Mouse (Mus musculus): ENCODE data around the gene Itsn1. TPM values are rescaled to one million over a fixed set of nuclear protein-coding genes. Genes with fewer than 3 reads are reported as not detected.

Itsn1 gene
- total RNA-seq, 1 experiment from 2014 or later = 39.3 TPM

DNA sequence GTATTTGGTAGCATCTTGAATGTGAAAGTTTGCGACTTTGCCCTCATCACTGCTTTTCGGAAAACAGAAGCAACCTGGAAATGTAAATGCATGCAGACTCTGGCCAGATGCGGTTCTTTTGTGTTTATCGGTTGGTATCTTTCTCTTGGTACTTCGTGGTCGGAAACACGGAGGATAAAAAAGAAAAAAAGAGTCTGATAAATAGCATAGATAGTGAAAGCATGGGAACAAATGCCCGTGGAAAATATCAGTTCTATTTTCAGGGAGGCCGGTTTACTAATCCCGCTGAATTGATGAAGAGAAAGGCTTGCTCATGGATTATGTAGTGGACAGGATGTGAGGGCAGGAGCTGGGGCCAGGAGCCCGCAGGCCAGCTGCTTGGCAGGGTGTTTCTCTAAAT lies 1.4 kb downstream of the Itsn1 start:
- no peak for DNase-seq

DNA sequence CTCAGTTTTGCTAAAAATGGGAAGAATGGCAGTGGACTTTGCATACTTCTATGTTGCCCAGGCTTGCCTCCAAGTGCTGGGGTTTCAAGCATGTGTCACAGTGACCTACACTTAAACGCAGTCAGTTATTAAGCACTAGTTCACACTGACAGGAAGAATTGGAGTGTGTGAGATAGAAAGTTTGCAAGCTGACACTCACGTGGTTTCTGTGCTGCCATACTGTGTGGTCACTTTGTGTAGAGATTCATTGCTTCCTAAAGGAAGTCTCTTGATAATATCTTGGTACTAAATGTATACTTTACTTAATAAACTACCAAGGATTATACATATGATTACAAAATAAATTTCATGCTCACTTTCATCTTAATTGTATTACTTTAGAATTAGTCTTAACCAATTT lies 3.7 kb downstream of the Itsn1 start:
- DNase-seq = no peak

DNA sequence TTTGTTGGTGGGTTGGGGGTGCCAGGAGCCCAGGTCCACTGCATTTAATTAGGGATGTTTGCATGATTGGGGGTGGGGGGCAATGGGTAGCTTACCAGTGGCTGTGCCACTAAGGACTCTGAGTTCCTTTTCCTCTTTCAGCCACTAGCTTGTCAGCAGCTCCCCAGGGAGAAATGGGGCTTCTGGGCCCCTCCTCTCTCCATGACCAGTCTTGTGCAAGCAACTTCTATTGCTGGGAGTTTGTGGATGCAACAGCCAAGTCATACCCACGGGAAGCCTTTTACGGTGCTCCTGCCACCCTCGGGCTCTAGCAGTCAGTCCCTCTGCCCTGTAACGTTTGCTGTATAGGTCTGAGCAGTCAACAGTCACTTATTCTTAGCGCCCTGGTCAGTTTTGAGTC lies 5.7 kb downstream of the Itsn1 start:
- DNase-seq = no peak

DNA sequence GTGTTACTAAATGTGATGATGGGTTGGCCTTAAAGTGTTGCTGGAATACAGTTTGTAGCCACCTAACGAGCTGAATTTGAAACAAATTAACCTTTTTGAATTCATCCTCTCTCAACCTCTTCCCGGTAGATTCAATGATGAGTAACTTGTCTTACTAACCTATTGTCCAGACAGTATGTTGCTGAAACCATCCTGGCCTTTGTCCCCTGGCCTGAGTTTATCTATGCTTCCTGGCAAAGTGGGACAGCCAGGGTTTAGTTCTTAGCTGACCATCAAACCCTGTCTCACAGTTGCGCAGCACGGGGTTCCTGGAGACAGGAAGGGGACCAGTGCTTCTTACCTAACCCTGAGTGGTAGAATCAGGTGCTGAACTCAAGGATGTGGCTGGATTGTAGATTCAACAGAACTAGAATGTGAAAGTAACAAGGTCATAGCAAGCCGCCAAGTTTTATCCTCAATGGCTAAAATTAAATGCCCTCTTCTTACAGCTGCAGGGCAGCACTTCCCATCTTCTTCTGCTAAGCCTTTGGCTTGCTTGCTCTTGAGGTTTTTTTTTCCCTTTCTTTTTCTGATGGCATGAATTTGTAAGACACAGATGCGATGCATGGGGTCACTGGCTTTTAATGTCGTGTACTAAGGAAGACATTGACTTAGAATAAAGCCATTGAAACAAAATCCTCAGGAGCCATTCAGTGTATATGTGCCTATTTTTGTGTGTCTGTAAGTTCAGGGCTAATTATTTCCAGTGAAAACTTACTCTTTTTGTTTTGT lies 7.2 kb downstream of the Itsn1 start:
- no peak for DNase-seq

DNA sequence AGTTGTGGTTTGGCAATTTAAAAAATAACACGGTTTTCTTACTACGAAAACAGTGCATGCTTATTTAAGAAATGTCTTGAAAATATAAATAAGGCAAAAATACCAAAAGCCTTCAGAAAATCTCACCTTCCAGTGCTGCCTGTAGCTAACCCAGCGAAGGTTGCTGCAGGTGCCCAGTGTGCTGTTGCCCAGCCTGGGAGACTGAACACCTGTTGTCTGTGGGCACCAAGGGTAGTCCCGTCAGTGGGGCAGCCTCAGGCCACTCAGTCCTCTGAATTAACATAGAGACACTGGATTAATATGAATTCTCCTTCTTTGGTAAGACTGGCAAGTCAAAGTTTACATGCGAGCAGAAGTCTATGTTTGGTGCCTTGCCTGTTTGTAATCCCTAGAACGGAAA lies 9.4 kb downstream of the Itsn1 start:
- no peak for DNase-seq

DNA sequence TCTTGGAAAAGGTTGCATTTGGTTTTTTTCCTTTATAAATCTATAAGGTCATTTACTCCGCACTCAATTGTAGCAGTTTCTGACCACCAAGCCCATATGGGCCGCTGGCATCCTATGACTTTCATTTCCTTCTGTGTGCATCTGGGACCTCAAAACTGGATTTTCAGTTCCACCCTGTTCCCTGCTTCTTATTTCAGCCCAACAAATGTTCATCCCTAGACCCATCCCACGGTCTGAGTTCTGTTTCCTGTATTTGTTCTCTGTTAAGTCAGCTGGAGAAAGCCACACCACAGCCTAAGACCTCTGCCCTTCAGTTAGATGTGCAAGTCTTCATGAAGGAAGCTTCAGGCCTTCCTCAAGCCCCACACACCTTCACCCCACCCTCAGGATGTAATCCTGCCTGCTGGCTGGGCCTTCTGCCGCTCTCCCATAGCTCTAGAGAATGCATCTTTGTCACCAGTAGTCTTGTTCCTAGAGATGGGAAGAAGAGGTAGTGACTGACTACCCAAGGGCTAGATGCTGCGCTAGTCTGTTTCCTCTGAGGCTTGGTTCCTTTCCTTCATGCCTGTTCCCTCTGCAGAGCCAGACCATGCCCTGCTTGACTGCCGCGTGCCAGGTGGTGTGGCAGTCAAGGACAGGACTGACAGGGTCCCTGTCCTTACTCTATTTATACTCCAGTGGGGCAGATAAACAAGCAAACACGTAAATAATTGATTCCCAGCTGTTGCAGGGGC lies 11.3 kb downstream of the Itsn1 start:
- DNase-seq = peak; percentile 18

DNA sequence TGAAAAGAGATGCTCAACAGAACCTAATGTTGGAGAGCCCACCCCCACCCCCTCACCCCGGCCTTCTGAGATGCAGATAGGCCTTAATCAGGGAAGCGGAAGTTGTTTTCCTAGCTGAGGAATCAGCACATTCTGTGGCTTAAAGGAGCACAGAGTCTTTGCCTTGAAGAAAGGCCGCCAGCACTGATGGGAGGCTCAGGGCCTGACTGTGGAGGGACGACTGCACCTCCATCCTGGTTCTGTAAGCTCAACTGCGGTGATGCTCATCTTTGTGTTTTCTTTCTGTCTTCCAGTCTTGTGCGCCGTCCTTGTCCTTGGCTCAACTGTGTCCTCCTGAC lies 11.8 kb downstream of the Itsn1 start:
- no peak for DNase-seq

DNA sequence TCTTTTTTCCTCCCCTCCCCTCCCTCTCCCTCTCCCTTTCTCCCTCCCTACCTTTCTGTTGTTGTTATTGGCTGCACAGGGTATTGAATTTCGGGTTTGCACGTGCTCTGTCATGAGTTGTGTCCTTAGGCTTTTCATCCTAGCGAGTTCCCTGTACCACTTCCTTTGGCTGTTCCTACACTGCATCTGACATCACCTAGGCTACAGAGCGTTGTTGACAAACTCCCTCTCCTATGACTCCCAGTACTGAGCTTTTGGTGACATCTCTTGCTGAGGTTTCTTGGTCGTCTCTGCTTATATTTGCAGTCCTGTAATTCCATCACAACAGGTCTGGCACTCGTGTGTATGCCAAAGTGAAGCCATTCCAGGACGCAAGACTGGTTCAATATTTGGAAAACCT lies 14.0 kb downstream of the Itsn1 start:
- DNase-seq = no peak

DNA sequence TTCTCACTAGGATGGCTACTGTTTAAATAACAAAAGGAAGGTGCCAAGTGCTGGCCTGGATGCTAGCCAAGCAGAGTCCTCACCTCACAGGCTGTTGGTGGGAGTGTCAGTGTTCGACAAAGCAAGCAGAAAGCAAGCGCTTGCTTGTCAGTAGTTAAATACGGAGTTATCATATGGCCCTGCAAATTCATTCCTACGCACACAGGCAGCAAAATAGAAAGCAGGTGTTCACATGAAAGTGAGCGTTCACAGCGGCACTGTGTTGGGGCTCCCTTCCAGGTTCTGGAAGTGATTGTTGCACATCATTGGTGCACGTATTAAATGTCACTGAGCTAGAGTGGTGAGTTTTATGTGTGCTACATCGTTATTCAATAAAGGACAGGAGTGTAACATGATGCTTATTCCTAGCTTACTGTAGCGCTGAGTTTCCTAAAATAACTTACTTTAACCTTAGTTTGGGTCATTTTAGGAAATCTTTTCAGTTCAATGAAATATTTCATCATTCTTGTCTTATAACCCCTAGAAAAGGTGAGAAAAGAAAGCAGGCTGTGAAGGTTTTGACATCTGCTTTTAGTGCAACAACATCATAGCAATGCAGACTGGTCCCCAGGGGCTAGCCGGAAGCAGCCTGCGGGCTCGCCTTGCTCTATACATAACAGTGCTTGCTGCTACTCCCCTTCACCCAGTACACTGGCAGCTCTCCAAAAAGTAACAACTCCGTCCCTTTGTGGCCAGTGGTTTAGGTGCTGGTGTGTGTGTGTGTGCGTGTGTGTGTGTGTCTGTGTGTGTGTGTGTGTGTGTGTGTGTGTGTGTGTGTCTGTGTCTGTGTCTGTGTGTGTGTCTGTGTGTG lies 17.2 kb downstream of the Itsn1 start:
- DNase-seq = no peak

DNA sequence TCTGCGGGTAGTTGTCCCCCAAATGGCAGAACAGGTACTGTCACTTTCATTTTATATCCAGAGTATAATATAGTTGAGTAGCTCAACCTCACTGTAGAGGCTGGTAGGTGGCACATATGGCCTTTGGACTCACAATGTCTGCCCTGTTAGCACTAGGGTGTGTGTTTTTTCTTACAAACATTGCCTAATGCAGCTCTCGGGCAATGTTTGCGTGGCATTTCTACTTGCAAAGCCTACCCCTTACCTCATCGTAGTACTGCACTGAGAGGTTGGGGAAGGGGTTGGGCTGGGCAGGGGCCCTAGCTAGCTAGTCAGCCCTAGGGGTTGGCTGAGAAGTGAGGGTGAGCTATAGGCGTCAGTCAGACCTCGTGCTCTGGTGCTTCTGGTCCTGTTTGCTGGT lies 18.5 kb downstream of the Itsn1 start:
- no peak for DNase-seq

DNA sequence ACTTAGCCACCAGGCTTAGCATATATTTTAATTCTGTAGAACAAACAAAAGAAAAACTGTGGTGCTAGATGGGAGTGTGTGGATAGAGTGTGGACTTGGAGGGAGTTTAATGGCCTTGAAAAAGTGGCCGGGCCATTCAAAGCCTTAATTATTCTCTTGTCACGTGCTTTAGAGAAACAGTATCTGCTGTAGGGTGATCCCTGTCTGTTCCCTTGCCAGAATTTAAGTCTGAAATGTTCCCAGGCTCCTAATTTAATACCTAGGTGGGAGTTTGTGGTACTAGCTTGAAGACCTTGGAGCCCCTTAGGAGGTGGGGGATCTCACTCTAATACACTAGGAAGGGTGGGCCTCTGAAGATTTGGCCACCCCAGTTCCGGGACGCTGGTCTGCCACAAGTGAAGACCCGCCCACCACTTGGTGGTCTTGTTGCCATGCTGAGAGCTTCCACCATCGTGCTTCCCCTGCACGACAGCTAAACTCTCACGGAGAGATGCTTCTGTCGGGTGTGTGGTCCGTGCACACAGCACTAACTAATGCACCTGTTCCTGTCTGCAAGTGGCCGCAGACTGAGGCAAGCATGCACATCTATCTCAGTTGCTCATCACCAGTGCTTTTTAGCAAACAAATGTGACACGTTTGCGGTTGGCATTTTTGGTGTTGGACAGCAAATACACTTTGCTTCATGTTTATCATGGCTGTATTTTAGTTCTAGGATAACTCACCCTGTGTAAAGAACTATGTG lies 22.7 kb downstream of the Itsn1 start:
- DNase-seq = no peak

DNA sequence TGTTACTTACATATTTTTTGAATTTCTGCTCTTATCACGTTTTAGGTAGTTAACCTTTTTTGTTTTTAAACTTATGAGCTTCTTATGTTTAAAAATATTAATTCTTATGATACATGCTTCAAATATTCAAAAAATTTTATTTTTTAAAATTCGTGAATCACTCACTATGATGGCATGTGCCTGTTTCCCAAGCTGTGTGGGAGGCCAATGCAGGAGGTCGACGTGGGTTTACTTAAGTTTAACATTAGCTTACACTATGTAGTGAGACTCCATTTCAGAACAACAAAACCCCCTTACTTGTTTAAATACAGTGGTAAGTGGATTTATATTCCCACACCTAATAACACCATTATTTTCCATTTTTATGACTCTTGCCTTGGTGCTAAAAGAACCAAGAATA lies 24.5 kb downstream of the Itsn1 start:
- DNase-seq = no peak

DNA sequence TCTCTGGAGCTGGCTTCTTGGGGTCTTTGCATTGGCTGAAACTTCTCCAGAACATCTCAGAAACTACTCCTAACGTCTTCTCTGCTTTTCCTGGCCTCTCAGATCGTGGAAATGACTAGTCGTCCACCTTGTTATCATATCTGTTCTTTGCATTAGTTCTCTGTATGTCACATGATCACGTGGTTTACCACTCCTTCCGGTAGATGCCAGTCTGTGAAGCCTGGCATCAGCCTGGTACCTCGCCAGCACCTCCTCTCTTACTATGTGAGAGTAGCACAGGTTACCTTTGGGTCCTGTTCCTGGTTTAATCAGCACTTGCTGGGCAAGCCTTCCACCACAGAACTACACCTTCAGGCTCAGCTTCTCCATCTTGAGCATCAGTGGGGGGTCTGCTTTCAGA lies 25.9 kb downstream of the Itsn1 start:
- no peak for DNase-seq

DNA sequence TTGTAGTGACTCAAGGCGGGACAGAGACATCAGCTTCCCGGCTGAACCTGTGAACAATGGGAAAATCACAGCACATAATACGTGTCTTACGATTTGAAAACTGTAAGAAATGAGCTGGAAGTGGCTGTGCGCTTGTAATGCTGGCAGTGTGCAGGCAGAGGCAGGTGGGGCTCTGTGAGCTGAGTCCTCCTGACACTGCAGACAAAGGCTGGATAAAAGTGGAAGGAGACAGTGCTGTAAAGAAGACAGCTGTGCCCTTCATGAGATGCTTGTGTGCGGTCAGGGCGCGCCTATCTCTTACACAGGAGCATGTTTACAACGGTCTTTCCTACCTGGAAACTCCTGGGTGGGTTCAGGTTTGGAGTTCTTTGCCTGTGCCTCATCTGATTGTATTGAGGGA lies 32.1 kb downstream of the Itsn1 start:
- no peak for DNase-seq

DNA sequence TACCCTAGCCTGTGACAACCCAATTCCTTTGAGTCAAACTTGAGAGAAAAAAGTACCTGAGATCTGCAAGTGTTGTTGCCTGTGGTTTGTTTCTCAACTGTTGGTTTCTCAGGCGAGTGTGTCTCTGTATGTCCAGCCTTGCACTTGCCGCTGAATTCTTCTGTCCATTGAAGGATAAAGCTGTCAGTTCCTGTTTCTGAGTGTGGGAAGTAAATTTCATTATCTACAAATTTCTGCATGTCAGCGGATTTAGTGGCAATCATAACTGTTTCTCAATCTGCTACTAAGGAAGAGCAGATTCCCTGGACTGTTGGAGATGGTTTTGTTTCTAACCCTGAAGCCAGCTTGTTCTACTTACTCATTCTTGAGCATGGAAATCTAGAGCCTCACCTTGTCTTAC lies 32.7 kb downstream of the Itsn1 start:
- DNase-seq = no peak

DNA sequence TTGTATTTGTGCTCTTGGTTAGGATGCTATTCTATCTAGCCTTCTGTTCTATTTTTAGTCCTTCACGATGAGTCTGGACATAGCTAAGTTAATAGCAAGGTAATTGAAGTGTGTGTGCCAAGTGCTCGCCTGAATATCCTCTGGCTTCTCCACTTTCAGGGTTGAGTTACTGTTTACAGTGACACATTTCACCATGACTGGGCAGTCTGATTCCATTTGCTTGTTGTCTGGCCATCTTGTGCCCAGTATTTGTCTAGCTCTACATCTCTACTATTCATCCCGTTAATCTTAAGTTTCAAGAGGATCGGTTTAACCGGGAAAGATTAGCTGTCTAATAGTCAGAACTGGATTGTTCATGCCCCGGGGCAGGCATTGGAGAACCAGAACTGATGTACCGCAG lies 33.4 kb downstream of the Itsn1 start:
- DNase-seq = no peak

DNA sequence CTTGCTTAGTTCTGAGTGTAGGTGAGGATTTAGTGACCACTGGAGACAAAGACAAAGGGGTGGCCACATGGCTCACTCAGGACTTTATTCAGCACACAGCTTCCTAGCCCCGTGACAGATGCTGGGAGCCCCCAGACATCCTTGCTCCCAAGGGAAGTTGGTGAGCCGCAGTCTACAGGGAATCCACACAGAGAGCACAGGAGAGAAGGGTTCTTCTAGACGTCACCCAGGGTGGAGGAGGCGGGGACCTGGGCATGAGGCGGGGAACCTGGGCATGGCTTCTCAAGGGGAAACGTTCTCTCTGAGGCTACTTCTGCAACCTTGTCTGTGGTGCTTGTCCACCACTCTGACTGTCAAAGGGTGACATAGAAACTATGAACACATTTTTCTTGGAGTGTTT lies 34.9 kb downstream of the Itsn1 start:
- DNase-seq = no peak

DNA sequence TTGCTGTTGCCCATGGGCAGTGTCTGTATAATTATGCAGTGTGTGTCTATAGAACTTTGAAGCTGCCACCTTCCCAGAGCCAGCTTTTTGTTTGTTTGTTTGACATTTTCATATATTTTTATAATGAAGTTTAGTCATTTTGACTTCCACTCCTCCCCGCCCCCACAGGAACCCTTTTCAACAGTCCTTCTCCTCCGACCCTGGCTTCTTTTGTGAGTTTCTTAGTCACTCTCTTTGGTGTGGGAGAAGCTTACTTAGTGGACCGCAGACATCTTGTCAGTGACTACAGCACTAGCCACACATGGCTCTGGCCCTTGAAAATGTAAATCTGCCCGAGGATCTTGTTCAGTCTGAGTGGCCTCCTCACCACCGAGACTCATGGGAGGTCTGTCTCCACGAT lies 35.3 kb downstream of the Itsn1 start:
- no peak for DNase-seq

DNA sequence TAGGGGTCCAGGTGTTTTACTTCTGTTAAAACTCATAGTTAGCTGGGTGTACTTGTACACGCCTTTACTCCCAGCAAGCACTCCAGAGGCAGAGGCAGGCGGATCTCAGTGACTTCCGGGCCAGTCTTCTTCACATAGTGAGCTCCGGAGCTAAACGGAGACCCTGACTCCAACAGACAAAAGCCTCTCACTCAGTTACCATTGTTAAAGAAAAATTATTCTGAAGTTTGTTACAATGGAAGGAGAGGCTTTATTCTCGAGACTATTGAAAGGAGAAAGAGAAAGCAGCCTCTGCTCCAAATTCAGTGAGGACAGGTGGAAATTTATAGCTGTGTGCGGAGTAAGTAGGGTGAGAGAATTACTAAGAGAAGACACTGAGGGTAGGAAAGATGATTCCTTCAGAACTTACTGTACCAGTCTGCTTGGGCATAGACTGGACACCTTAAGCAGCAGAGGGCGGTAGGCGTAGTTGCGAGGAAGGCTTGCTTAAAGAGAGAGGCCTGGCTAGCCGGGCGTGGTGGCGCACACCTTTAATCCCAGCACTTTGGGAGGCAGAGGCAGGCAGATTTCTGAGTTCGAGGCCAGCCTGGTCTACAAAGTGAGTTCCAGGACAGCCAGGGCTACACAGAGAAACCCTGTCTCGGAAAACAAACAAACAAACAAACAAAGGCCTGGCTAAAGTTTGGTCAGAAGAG lies 36.2 kb downstream of the Itsn1 start:
- no peak for DNase-seq

DNA sequence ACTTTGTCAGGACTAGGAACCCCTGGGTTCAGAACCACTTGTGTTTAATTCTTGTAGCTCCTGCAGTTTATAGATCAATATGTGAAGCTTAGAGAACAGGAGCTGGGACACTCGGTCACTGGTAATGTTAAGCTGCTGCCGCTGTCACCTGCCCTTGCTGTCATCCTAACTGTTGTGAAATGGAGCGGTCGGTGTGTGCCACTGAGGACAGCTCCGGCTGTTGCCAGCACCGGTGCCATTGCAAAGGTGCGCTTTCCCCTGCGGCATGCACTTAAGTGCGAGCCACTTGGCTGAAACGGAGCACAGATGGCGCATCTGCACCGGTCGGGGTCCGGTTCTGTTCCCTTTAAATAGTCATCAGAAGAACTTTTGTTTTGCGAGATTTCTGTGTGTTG lies 36.7 kb downstream of the Itsn1 start:
- no peak for DNase-seq

DNA sequence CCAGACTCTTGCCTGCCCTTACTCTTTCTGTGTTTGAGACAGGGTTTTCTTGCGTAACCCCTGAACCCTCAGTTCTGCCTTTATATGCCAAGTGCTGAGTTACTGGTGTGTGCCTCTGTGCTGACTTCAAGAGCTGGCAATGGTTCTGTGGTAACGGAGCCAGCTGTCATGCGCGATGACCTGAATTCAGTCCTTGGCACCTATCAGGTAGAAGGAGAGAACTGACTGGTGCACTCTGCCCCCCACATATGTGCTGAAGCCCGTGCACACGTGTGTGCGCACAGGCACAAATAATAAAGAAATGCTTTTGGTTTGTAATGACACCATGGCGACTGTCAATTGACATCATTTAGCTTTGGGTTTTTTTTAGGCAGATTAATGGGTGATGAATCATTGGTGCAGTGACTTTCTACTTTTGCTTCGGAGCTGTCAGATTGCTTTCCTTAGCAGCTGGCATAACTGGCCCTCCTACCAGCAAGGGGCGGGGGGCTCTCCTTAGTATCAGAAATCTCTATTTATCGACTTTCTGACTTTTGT lies 38.2 kb downstream of the Itsn1 start:
- peak; percentile 59 for DNase-seq

DNA sequence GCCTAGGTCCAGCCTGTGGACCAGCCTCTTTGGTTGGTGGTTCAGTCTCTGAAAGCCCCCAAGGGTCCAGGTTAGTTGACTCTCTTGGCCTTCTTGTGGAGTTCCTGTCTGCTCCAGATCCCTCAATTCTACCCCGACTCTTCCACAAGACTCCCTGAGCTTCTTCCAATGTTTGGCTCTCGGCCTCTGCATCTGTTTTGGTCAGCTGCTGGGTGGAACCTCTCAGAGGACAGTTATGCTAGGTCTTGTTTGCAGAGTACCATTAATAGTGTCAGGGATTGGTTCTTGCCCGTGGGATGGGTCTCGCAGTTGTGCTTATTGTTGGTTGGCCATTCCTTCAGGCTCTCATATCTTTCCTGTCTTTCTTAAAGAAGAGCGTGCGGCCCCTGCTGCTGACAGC lies 39.5 kb downstream of the Itsn1 start:
- no peak for DNase-seq

Measured in adrenal gland, postnatal 25 days (tissue).